Mouse (Mus musculus) kidney, embryonic 14.5 days (tissue): Measurements from ENCODE around the gene Rasd2. TPM values are rescaled to one million over a fixed set of nuclear protein-coding genes. Genes with fewer than 3 reads are reported as not detected.
A peak's percentile ranks its signal among the peaks of the same experiment; 100 is the strongest.

ENCODE experiments used
- ATAC-seq: fragments of 200-750 bp; cut with Nextera tagmentation; 2 replicates; pipeline ENCODE4 v1.8.0; 2017; ENCODE audit warnings: moderate number of reproducible peaks, mild to moderate bottlenecking, moderate TSS enrichment, moderate library complexity; ENCODE audit not compliant: low FRiP score, low TSS enrichment
- H3K27ac ChIP-seq: fragments of 300-500 bp; sonication (generic); 2 replicates; pipeline ENCODE4 v1.5.1; 2014; ENCODE audit warnings: low read depth, mild to moderate bottlenecking, low read length, moderate library complexity, mixed read lengths
- H3K27me3 ChIP-seq: fragments of 300-500 bp; sonication (generic); 2 replicates; pipeline ENCODE4 v1.6.1; 2014; ENCODE audit warnings: mild to moderate bottlenecking, low read length; ENCODE audit not compliant: control insufficient read depth, insufficient read depth
- H3K36me3 ChIP-seq: fragments of 300-500 bp; sonication (generic); 2 replicates; pipeline ENCODE4 v1.6.1; 2014; ENCODE audit warnings: low read length, mixed read lengths; ENCODE audit not compliant: control insufficient read depth, insufficient read depth
- H3K4me1 ChIP-seq: fragments of 300-500 bp; sonication (generic); 2 replicates; pipeline ENCODE4 v1.6.1; 2014; ENCODE audit warnings: low read length, mixed read lengths; ENCODE audit not compliant: control insufficient read depth, insufficient read depth
- H3K4me2 ChIP-seq: fragments of 300-500 bp; sonication (generic); replicated peaks from 2 replicates; pipeline ENCODE4 v1.6.1; 2014; ENCODE audit warnings: low read depth, mild to moderate bottlenecking, low read length
- H3K4me3 ChIP-seq: fragments of 300-500 bp; sonication (generic); 2 replicates; pipeline ENCODE4 v1.5.1; 2014; ENCODE audit warnings: mild to moderate bottlenecking, low read length
- H3K9ac ChIP-seq: fragments of 300-500 bp; sonication (generic); 2 replicates; pipeline ENCODE4 v1.6.1; 2014; ENCODE audit warnings: low read depth, mild to moderate bottlenecking, low read length, moderate library complexity
- H3K9me3 ChIP-seq: fragments of 300-500 bp; sonication (generic); 2 replicates; pipeline ENCODE4 v1.6.1; 2016; ENCODE audit warnings: low read length; ENCODE audit not compliant: control insufficient read depth
- WGBS: fragments of 180-500 bp; shearing (Covaris S2); extraction: QIAGEN DNeasy Blood & Tissue Kit; methylation state at CpG from one replicate; pipeline ENCODE4 v1.1.7; 2014; 5-methylcytosine and 5-hydroxymethylcytosine counted together
- polyA plus RNA-seq: library from polyadenylated mRNA; unstranded; fragments of >200 nt; fragmentation: Nextera tagmentation; extraction: Ambion mirVana; gene quantifications from 2 replicates; pipeline ENCODE4 v1.2.1, GENCODE M21; 2014

Gene Rasd2
- polyA plus RNA-seq, 1 experiment from 2014 or later = 1.9 TPM

DNA sequence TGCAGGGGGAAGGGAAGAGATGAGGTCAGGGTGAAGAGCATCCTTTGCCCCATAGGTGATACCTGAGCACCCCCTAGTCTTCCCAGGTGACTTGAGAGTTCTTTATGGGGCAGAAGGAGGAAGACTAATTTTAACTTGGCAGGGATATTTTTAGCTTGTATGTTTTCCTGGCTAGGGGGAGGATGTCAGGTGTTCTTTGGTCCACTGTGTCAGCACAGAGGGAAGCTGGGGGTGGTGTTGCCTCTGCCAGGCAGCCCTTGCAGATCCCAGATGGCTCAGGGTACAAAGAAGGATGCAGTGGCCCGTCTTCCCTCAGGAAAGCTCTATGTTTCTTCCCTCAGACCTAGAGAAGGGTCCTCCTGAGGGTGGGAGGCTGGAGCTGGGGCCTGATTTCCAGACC is 13.8 kb upstream of the Rasd2 start:
- Histone ChIP-seq H3K4me2 (no peak overlapping the region), H3K27ac (no peak overlapping the region), H3K4me1 (no peaks in the 10 kb centered on the region), H3K9me3 (no peaks in the 10 kb centered on the region), H3K27me3 (no peaks in the 10 kb centered on the region), H3K4me3 (no peak overlapping the region), H3K9ac (no peak overlapping the region), H3K36me3 (no peaks in the 10 kb centered on the region)
- ATAC-seq = no peak
- 75% methylated on average over 1 of the region's 1 CpGs for WGBS

DNA sequence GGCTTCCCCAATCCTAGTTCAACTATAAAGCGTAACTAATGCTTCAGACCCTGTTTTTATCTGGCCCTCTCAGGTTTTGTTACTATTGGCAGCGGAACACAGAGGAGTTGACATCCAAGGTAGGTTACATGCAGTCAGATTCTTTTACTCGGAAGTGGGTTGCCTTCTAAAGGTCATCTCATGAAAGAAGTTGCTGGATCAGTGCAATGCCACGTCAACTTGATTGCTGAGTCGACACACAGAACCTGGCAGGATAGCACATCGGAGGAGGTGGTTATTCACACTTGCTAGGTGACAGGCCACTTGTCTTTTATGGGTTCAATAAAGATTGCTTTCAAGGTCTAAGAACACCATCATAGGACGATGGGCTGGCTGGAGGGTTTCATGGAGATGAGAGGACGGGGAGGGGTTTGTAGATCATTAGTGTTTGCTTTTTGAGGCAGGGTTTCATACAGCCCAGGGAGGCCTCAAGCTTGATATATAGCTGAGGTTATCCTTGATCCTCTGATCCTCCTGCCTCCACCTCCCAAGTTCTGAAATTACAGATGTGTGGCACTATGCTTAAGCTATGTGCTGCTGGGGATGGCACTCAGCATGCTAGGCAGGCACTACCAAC is 11.6 kb upstream of the Rasd2 start:
- H3K27ac ChIP-seq = no peak overlapping the region
- H3K4me3 ChIP-seq = no peak overlapping the region
- H3K9me3 ChIP-seq = no peaks in the 10 kb centered on the region
- no peaks in the 10 kb centered on the region for H3K36me3 ChIP-seq
- no peaks in the 10 kb centered on the region for H3K27me3 ChIP-seq
- no peaks in the 10 kb centered on the region for H3K4me1 ChIP-seq
- 40% methylated on average over 8 of the region's 8 CpGs for WGBS
- no peak overlapping the region for H3K4me2 ChIP-seq
- no peak overlapping the region for H3K9ac ChIP-seq
- no peak for ATAC-seq

DNA sequence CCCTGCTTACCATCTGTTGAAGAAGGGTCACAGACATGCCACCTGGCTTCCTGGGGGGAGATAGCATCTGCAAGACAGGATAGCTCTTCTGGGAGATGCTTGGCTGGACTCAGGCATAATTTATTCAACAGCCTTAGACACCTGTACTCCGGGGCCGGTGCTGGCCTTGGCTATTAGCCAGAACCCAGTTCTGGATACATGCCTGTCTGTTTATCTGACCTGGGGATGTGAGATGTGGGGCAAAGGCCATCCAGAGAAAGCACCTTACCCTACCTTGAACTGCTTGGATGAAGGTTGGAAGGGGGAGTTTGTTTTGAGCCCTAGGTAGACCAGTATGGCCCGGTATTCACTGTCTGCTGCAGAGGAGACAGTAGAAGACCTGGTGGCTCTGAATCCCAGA is 10.8 kb upstream of the Rasd2 start:
- H3K36me3 ChIP-seq = no peaks in the 10 kb centered on the region
- no peak overlapping the region for H3K9ac ChIP-seq
- no peaks in the 10 kb centered on the region for H3K27me3 ChIP-seq
- WGBS = 73% methylated on average over 3 of the region's 3 CpGs
- H3K4me1 ChIP-seq = no peaks in the 10 kb centered on the region
- H3K27ac ChIP-seq = no peak overlapping the region
- H3K4me2 ChIP-seq = no peak overlapping the region
- H3K9me3 ChIP-seq = no peaks in the 10 kb centered on the region
- H3K4me3 ChIP-seq = no peak overlapping the region
- ATAC-seq = 0 out of 2 replicates have a peak, but pooled peaks have one; percentile 16

DNA sequence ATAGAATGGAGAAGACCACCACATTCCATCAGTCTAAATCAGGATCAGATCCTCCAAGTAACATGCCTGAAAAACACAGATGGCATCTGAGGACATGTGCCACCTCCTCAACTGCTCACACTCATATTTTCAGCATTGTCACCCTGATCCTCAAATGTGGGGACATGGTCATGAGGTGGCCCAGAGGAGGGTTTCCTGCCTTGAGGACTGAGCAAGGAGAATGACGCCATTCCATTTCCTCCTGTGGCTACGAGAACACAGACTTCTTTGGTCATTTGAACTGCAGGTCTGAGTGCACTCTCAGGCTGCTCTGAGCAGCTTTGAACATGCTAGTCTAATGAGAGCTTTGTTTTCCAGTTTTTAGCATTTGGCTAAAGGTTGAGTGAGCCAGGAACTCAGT is 10.3 kb upstream of the Rasd2 start:
- Histone ChIP-seq H3K4me3 (no peak overlapping the region), H3K9me3 (no peaks in the 10 kb centered on the region), H3K27ac (no peak overlapping the region), H3K4me2 (no peak overlapping the region), H3K4me1 (no peaks in the 10 kb centered on the region), H3K9ac (no peak overlapping the region), H3K27me3 (no peaks in the 10 kb centered on the region), H3K36me3 (no peaks in the 10 kb centered on the region)
- 77% methylated on average over 2 of the region's 2 CpGs for WGBS
- ATAC-seq = no peak

DNA sequence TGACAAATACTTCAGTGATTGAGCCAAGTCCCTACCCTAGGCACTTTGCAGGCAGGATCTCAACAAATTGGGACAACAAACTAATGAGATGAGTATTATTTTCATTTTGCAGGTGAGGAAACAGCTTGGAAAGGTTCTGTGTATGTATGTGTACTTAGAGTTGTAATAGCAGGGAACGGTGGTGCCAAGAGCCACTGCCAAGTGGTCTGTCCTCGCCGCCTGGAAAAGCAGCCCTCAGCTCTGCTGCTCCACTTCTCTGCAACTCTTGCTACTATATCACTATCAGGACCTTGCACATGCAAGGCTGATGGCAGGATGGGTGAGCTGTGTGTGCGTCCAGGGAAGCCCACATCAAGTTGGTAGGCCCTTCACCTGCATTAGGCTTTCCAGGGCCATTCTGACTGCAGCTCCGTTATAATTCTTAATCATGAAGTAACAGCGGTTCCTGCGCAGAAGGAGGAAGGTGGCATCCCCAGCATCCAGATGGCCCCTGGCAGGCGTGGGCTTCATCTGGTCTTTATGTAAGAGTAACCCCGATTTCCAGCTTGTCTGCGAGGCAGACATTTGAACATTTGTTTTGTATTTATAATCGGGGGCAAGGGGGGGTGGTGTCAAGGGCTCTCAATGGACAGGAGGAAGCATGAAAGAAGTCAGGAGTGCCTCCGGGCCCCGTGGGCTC is 9.4 kb upstream of the Rasd2 start:
- Histone ChIP-seq H3K4me2 (no peak overlapping the region), H3K27me3 (no peaks in the 10 kb centered on the region), H3K9me3 (no peaks in the 10 kb centered on the region), H3K9ac (no peak overlapping the region), H3K36me3 (no peaks in the 10 kb centered on the region), H3K27ac (no peak overlapping the region), H3K4me3 (no peak overlapping the region), H3K4me1 (no peaks in the 10 kb centered on the region)
- no peak for ATAC-seq
- 87% methylated on average over 13 of the region's 13 CpGs for WGBS

DNA sequence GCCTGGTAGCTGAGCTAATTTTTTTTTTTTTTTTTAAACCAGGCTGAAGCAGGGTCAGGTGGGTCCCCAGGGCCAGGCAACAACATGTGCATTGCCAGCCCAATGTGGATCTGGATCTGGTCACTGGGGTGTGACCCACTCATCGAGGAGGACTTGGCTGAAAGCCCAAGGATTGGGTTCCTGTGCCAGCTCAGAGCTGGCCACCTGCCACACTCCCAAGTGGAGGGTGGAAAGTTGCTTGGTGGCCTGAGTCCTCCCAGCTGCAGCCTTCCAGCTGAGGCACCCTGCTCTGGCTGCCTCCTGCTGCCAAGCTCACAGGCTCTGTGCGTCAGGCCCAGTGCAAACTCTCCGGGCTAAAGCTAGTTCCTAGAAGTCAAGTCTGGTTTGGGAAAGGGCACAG is 2.3 kb upstream of the Rasd2 start:
- no peak overlapping the region for H3K9ac ChIP-seq
- no peak overlapping the region for H3K4me3 ChIP-seq
- H3K27ac ChIP-seq = no peak overlapping the region
- H3K36me3 ChIP-seq = no peaks in the 10 kb centered on the region
- H3K27me3 ChIP-seq = peaks cover 34% of the 10 kb centered on the region
- H3K4me1 ChIP-seq = no peaks in the 10 kb centered on the region
- 59% methylated on average over 3 of the region's 3 CpGs for WGBS
- H3K9me3 ChIP-seq = no peaks in the 10 kb centered on the region
- peak; percentile 26; the same call in 1 of the 2 replicates for ATAC-seq
- H3K4me2 ChIP-seq = no peak overlapping the region

DNA sequence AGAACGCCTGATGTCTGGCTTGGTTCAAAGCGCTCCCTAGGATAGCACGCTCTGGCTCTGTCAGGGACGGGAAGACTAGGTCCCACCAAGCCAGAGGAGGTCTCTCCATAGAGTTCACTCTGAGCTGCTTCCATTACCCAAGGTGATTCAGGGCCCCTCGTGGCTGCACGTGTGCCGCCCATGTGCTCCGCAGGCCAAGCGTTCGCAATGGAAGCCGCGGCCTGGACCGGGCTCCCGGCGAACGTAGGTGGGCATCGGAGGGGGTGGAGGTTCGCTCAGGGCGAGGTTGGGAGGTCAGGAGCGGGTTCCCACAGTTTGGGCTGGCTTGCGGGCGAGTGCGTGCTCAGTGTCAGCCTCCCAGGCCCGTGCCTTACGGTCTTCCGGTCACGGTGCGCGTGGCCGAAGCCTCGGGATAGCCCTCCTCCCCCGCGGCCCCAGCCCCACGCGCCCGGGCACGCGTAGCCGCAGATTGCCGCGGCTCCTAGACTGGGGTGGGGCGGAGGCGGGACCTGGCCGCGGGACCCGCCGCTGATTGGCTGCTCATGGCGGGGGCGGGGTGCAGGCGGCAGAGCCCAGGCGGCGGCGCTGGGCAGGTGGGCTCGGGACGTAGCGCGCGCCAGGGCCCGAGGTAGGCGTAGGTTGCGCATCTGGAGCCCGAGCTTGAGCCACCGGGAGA is 975 bp upstream of the Rasd2 start:
- Histone ChIP-seq H3K9me3 (no peaks in the 10 kb centered on the region), H3K27me3 (peaks cover 34% of the 10 kb centered on the region), H3K4me2 (peak overlapping the region; percentile 95), H3K4me3 (peak overlapping the region; percentile 50), H3K36me3 (no peaks in the 10 kb centered on the region), H3K9ac (peak overlapping the region; percentile 60), H3K27ac (no peak overlapping the region), H3K4me1 (no peaks in the 10 kb centered on the region)
- 1% methylated on average over 63 of the region's 63 CpGs for WGBS
- peak; percentile 93 for ATAC-seq

DNA sequence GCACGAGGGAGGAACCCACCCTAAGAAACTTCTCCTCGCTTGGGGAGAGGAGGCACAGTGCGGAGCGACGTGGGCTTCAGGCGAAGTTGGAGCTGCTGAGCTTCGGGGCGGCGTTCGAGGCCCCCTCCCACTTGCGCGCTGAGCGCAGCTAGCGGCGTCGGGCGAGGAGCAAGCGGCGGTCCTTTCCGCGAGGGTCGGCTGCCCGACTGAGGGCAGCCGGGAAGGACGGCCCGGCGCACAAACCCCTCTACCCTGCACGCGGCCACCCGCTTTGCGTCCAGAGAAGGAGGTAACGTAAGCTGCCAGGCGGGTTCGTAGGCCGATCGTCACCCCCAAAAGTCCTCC is 465 bp upstream of the Rasd2 start:
- no peaks in the 10 kb centered on the region for H3K9me3 ChIP-seq
- no peak overlapping the region for H3K27ac ChIP-seq
- H3K4me1 ChIP-seq = no peaks in the 10 kb centered on the region
- H3K9ac ChIP-seq = peak overlapping the region; percentile 60
- H3K36me3 ChIP-seq = no peaks in the 10 kb centered on the region
- H3K4me2 ChIP-seq = peak overlapping the region; percentile 95
- WGBS = under 1% methylated on average over 31 of the region's 36 CpGs
- H3K4me3 ChIP-seq = peak overlapping the region; percentile 50
- no peak; the same call in 1 of the 2 replicates for ATAC-seq
- peaks cover 34% of the 10 kb centered on the region for H3K27me3 ChIP-seq

DNA sequence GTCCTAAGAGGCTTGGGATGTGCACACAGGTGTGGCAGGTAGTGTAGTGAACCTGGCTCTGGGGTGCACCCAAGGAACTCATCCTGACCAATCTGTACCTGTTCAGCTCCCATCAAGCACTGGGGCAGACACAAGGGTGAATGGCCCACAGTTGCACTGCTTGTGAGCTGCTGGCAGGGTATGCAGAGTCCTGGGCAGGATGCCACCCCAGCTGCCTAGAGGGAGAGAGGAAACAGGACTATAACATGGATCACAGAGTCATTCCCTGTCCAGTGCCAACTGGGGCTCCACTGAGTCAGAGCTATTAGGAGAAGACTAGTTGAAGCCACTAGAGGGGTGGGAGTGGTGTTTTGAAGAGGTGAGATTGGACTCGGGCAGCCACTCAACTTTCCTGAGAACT is 1.3 kb downstream of the Rasd2 start:
- ATAC-seq = no peak
- Histone ChIP-seq H3K27me3 (peaks cover 34% of the 10 kb centered on the region), H3K27ac (no peak overlapping the region), H3K9me3 (no peaks in the 10 kb centered on the region), H3K4me1 (no peaks in the 10 kb centered on the region), H3K9ac (no peak overlapping the region), H3K4me2 (no peak overlapping the region), H3K4me3 (no peak overlapping the region), H3K36me3 (no peaks in the 10 kb centered on the region)
- WGBS = 45% methylated on average over 1 of the region's 1 CpGs
